Mouse (Mus musculus): ENCODE data around the gene Mlip.

DNA sequence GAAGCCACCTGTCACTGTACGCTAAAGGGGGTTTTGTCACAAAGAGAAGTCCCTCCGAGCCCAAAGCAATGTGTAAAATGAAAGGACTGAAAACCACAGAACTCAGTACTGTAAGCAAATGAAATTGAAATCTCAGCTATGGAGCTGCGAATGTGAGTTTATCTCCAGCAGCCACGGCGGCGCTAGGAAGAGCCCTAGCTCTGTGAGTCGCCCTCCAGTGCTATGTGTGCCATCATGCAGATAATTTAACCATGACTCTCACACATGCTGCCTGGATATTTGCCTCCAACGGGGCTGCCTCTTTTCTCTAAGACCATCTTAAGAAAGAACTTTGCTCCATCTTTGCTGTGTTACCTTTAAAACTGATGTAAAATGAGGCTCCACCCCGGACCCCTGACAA, 16.5 kb upstream of the Mlip start:
- TF ChIP-seq POLR2A (IDR thresholded peaks at IDR 0.05; ENCODE audit: insufficient read depth, low read depth, low read length): no peak
- TF ChIP-seq CTCF (IDR thresholded peaks at IDR 0.05; ENCODE audit: insufficient read depth, low read depth, low read length): no peak

Data from olfactory bulb, adult 2 months (tissue).